10 mouse cellular contexts compared by ENCODE assay signal in the genomic region with DNA sequence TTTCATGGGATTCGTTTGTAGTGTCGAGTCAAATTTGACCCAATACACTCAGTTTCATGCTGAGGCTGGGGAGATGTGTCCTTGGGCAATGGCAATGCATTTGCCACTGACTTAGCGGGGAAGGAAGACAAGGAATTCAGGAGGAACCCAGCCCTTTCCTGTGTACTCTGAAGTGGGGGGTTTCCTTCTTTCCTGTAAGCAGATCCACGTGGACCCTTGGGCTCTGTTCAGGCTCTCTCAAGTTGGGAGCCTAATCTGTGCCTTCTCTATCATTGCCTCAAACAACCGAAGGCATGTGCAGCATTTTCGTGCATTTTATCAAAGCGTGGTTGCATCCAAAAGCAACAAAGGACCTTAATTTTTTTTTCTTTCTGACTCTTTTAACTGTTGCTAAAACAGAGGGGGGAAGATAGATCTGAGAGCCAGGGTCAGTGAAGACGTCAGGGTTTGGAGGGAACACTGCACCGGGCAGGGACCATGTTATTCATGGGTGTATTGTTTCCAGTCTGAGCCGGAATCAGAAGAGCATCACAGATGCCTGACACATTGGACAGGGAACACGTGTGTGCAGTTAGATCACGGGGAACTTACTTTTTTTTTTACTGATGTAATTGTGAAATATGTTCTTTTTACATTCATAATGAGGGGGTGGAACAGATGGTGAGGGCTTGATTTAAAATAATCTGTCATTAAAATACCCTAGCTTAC.
A peak's percentile ranks its signal among the peaks of the same experiment; 100 is the strongest.
DNase-seq lines count a peak whose midpoint lies in the region; ATAC-seq and TF ChIP-seq lines count a peak whose summit lies in the region.
"Had no signal": no experiment of that assay in that cellular context is flagged by ENCODE, and none has a peak within 500 bp of the region (broad histone marks: within the 10 kb centered on the region; RNA-seq: fewer than 3 reads in every experiment).

No protein-coding gene starts in this region.

- WGBS in kidney, embryonic 14.5 days: 41% methylated on average over 12 of the region's 12 CpGs
- 47% methylated on average over 12 of the region's 12 CpGs for WGBS in heart, postnatal 0 days

- no peak for TF ChIP-seq CTCF in heart, postnatal 0 days (IDR thresholded peaks at IDR 0.05; ENCODE audit: low read depth)

- H3K36me3 ChIP-seq in kidney, embryonic 14.5 days (ENCODE audit: control insufficient read depth, insufficient read depth, low read length): no peaks in the 10 kb centered on the region
- no peaks in the 10 kb centered on the region for H3K36me3 ChIP-seq in heart, postnatal 0 days (replicated peaks; ENCODE audit: control insufficient read depth, insufficient read depth, low read length)
- H3K36me3 ChIP-seq: liver, embryonic 15.5 days; neural tube, embryonic 12.5 days had no signal

- 0 out of 2 replicates have a peak overlapping the region, but pooled peaks have one; percentile 2 for H3K4me2 ChIP-seq in kidney, embryonic 14.5 days (replicated peaks; ENCODE audit: low read depth, low read length)
- no peak overlapping the region for H3K4me2 ChIP-seq in heart, postnatal 0 days (ENCODE audit: low read depth, low read length)
- H3K4me2 ChIP-seq: liver, embryonic 15.5 days; neural tube, embryonic 12.5 days had no signal

- no peak overlapping the region for H3K27ac ChIP-seq in kidney, embryonic 14.5 days (ENCODE audit: low read depth, low read length)
- H3K27ac ChIP-seq in brown adipose tissue, adult 24 weeks (replicated peaks; ENCODE audit: low read depth, low read length): 0 out of 2 replicates have a peak overlapping the region, but pooled peaks have one; percentile 5
- 0 out of 2 replicates have a peak overlapping the region, but pooled peaks have one; percentile 32 for H3K27ac ChIP-seq in heart, postnatal 0 days (ENCODE audit: low read depth)
- H3K27ac ChIP-seq: liver, embryonic 15.5 days; neural tube, embryonic 12.5 days had no signal

- H3K4me3 ChIP-seq in kidney, embryonic 14.5 days (ENCODE audit: low read length): no peak overlapping the region
- H3K4me3 ChIP-seq in brown adipose tissue, adult 24 weeks (ENCODE audit: insufficient read depth, low read depth, low read length): no peak overlapping the region
- no peak overlapping the region for H3K4me3 ChIP-seq in heart, postnatal 0 days (ENCODE audit: low read depth, low read length)
- H3K4me3 ChIP-seq: liver, embryonic 15.5 days; neural tube, embryonic 12.5 days had no signal

- TF ChIP-seq EP300 in heart, postnatal 0 days (IDR thresholded peaks at IDR 0.05; ENCODE audit: low read depth): no peak

- no peak for DNase-seq in kidney, adult 18-20 months
- peak; percentile 35 for DNase-seq in Muller cell, postnatal 12 days (ENCODE audit: inconsistent ontology term)
- peak; percentile 52 for DNase-seq in heart, postnatal 0 days (ENCODE audit: low spot score)
- DNase-seq in natural killer cell, adult 2 months (ENCODE audit: low spot score in 2 of 2): no peak
- no peak for DNase-seq in gastrocnemius, adult 18-20 months (ENCODE audit: low spot score)
- DNase-seq: cerebellum, postnatal 25 days had no signal

- peak; percentile 86 for ATAC-seq in kidney, embryonic 14.5 days (ENCODE audit: low FRiP score, low TSS enrichment)
- peak; percentile 83 for ATAC-seq in heart, postnatal 0 days (ENCODE audit: insufficient read depth, low read depth)

- no peaks in the 10 kb centered on the region for H3K27me3 ChIP-seq in kidney, embryonic 14.5 days (ENCODE audit: control insufficient read depth, insufficient read depth, low read length)
- H3K27me3 ChIP-seq in heart, postnatal 0 days (ENCODE audit: control insufficient read depth, insufficient read depth, low read length): no peaks in the 10 kb centered on the region
- H3K27me3 ChIP-seq: liver, embryonic 15.5 days; neural tube, embryonic 12.5 days had no signal

- no peak overlapping the region for H3K9ac ChIP-seq in kidney, embryonic 14.5 days (ENCODE audit: low read depth, low read length)
- H3K9ac ChIP-seq in heart, postnatal 0 days (replicated peaks; ENCODE audit: low read depth, low read length): no peak overlapping the region
- H3K9ac ChIP-seq: liver, embryonic 15.5 days; neural tube, embryonic 12.5 days had no signal

- no peaks in the 10 kb centered on the region for H3K9me3 ChIP-seq in kidney, embryonic 14.5 days (ENCODE audit: control insufficient read depth, low read length)
- H3K9me3 ChIP-seq in heart, postnatal 0 days (replicated peaks; ENCODE audit: control insufficient read depth, low read length): no peaks in the 10 kb centered on the region
- H3K9me3 ChIP-seq: liver, embryonic 15.5 days; neural tube, embryonic 12.5 days had no signal

- peaks cover 9% of the 10 kb centered on the region; the same call in 1 of the 2 replicates for H3K4me1 ChIP-seq in kidney, embryonic 14.5 days (ENCODE audit: control insufficient read depth, insufficient read depth, low read length)
- H3K4me1 ChIP-seq in brown adipose tissue, adult 24 weeks (ENCODE audit: control insufficient read depth, insufficient read depth, insufficient read length, low read length): peaks cover 3% of the 10 kb centered on the region
- no peaks in the 10 kb centered on the region for H3K4me1 ChIP-seq in heart, postnatal 0 days (ENCODE audit: control insufficient read depth, insufficient read depth)

Comparison
In these comparisons a context has a peak if more than half of its experiments do, and no peak if none do; other contexts are left out.
1. DNase-seq: peak in Muller cell, postnatal 12 days (single experiment) and heart, postnatal 0 days (single experiment); none in kidney, adult 18-20 months (single experiment), natural killer cell, adult 2 months (0 of 2) and gastrocnemius, adult 18-20 months (single experiment).